Mouse (Mus musculus): Measurements from ENCODE around the gene Ablim2. TPM values are rescaled to one million over a fixed set of nuclear protein-coding genes. Genes with fewer than 3 reads are reported as not detected.
A peak's percentile ranks its signal among the peaks of the same experiment; 100 is the strongest.

Ablim2 gene
- polyA plus RNA-seq, 1 experiment from 2014 or later: 3.8 TPM

GRCm38 (mm10) chr5:35897147-35897546 lies 139.5 kb downstream of the Ablim2 start:
- Histone ChIP-seq H3K27ac (ENCODE audit: poor library complexity, severe bottlenecking) (peak overlapping the region; percentile 28; the same call in 1 of the 2 replicates), H3K4me1 (replicated peaks) (peaks cover 65% of the 10 kb centered on the region), H3K27me3 (replicated peaks) (no peaks in the 10 kb centered on the region), H3K9ac (peak overlapping the region; percentile 46; the same call in 1 of the 2 replicates), H3K4me3 (no peak overlapping the region), H3K9me3 (replicated peaks) (no peaks in the 10 kb centered on the region), H3K4me2 (peak overlapping the region; percentile 3; the same call in 1 of the 2 replicates), H3K36me3 (peaks cover 8% of the 10 kb centered on the region; the same call in 1 of the 2 replicates)
- ATAC-seq (ENCODE audit: insufficient number of reproducible peaks, low FRiP score): no peak
- 69% methylated on average over 4 of the region's 4 CpGs for WGBS

- no peak overlapping the region for H3K4me3 ChIP-seq
- H3K9me3 ChIP-seq (replicated peaks): no peaks in the 10 kb centered on the region
- no peak overlapping the region for H3K27ac ChIP-seq (ENCODE audit: poor library complexity, severe bottlenecking)
- 66% methylated on average over 4 of the region's 4 CpGs for WGBS
- no peak overlapping the region for H3K9ac ChIP-seq
- H3K4me2 ChIP-seq: no peak overlapping the region
- peaks cover 12% of the 10 kb centered on the region; the same call in 1 of the 2 replicates for H3K36me3 ChIP-seq
- H3K27me3 ChIP-seq (replicated peaks): no peaks in the 10 kb centered on the region
- no peak for ATAC-seq (ENCODE audit: insufficient number of reproducible peaks, low FRiP score)
- peaks cover 71% of the 10 kb centered on the region for H3K4me1 ChIP-seq (replicated peaks)
Measured at GRCm38 (mm10) chr5:35898114-35898513, 140.4 kb downstream of the Ablim2 start.

GRCm38 (mm10) chr5:35898994-35899393 lies 141.3 kb downstream of the Ablim2 start:
- H3K4me1 ChIP-seq (replicated peaks): peaks cover 80% of the 10 kb centered on the region
- H3K4me3 ChIP-seq: no peak overlapping the region
- peak overlapping the region; percentile 89; the same call in 1 of the 2 replicates for H3K27ac ChIP-seq (ENCODE audit: poor library complexity, severe bottlenecking)
- H3K4me2 ChIP-seq: no peak overlapping the region
- no peak overlapping the region for H3K9ac ChIP-seq
- H3K9me3 ChIP-seq (replicated peaks): no peaks in the 10 kb centered on the region
- H3K27me3 ChIP-seq (replicated peaks): no peaks in the 10 kb centered on the region
- WGBS: 88% methylated on average over 3 of the region's 3 CpGs
- no peak for ATAC-seq (ENCODE audit: insufficient number of reproducible peaks, low FRiP score)
- peaks cover 12% of the 10 kb centered on the region; the same call in 1 of the 2 replicates for H3K36me3 ChIP-seq

GRCm38 (mm10) chr5:35900401-35901225 lies 142.9 kb downstream of the Ablim2 start:
- peak overlapping the region; percentile 89 for H3K27ac ChIP-seq (ENCODE audit: poor library complexity, severe bottlenecking)
- H3K4me3 ChIP-seq: no peak overlapping the region
- peaks cover 12% of the 10 kb centered on the region; the same call in 1 of the 2 replicates for H3K36me3 ChIP-seq
- peaks cover 87% of the 10 kb centered on the region for H3K4me1 ChIP-seq (replicated peaks)
- H3K9ac ChIP-seq: peak overlapping the region; percentile 53
- no peaks in the 10 kb centered on the region for H3K9me3 ChIP-seq (replicated peaks)
- peak overlapping the region; percentile 52 for H3K4me2 ChIP-seq
- ATAC-seq (ENCODE audit: insufficient number of reproducible peaks, low FRiP score): peak; percentile 34
- H3K27me3 ChIP-seq (replicated peaks): no peaks in the 10 kb centered on the region
- 12% methylated on average over 10 of the region's 10 CpGs for WGBS

GRCm38 (mm10) chr5:35901226-35901809 lies 143.6 kb downstream of the Ablim2 start:
- peak; percentile 81 for ATAC-seq (ENCODE audit: insufficient number of reproducible peaks, low FRiP score)
- Histone ChIP-seq H3K9ac (peak overlapping the region; percentile 51; the same call in 1 of the 2 replicates), H3K4me1 (replicated peaks) (peaks cover 87% of the 10 kb centered on the region), H3K27ac (ENCODE audit: poor library complexity, severe bottlenecking) (peak overlapping the region; percentile 89), H3K9me3 (replicated peaks) (no peaks in the 10 kb centered on the region), H3K27me3 (replicated peaks) (no peaks in the 10 kb centered on the region), H3K36me3 (peaks cover 12% of the 10 kb centered on the region; the same call in 1 of the 2 replicates), H3K4me2 (peak overlapping the region; percentile 52), H3K4me3 (no peak overlapping the region)
- 27% methylated on average over 12 of the region's 12 CpGs for WGBS

GRCm38 (mm10) chr5:35903456-35903855 lies 145.8 kb downstream of the Ablim2 start:
- H3K4me3 ChIP-seq: no peak overlapping the region
- ATAC-seq (ENCODE audit: insufficient number of reproducible peaks, low FRiP score): no peak
- H3K9ac ChIP-seq: 0 out of 2 replicates have a peak overlapping the region, but pooled peaks have one; percentile 37
- 0 out of 2 replicates have a peak, but pooled peaks cover 5% of the 10 kb centered on the region for H3K36me3 ChIP-seq
- peak overlapping the region; percentile 83 for H3K27ac ChIP-seq (ENCODE audit: poor library complexity, severe bottlenecking)
- H3K9me3 ChIP-seq (replicated peaks): no peaks in the 10 kb centered on the region
- H3K4me1 ChIP-seq (replicated peaks): peaks cover 89% of the 10 kb centered on the region
- H3K4me2 ChIP-seq: peak overlapping the region; percentile 25
- H3K27me3 ChIP-seq (replicated peaks): no peaks in the 10 kb centered on the region
- WGBS: 23% methylated on average over 8 of the region's 8 CpGs

- 36% methylated on average over 8 of the region's 8 CpGs for WGBS
- Histone ChIP-seq H3K9ac (peak overlapping the region; percentile 51; the same call in 1 of the 2 replicates), H3K27me3 (replicated peaks) (no peaks in the 10 kb centered on the region), H3K27ac (ENCODE audit: poor library complexity, severe bottlenecking) (peak overlapping the region; percentile 83), H3K4me2 (peak overlapping the region; percentile 22), H3K9me3 (replicated peaks) (no peaks in the 10 kb centered on the region), H3K4me3 (no peak overlapping the region), H3K36me3 (0 out of 2 replicates have a peak, but pooled peaks cover 5% of the 10 kb centered on the region), H3K4me1 (replicated peaks) (peaks cover 90% of the 10 kb centered on the region)
- no peak for ATAC-seq (ENCODE audit: insufficient number of reproducible peaks, low FRiP score)
Measured at GRCm38 (mm10) chr5:35905283-35905682, 147.6 kb downstream of the Ablim2 start.

- 0 out of 2 replicates have a peak overlapping the region, but pooled peaks have one; percentile 9 for H3K9ac ChIP-seq
- H3K4me3 ChIP-seq: no peak overlapping the region
- H3K9me3 ChIP-seq (replicated peaks): no peaks in the 10 kb centered on the region
- H3K27ac ChIP-seq (ENCODE audit: poor library complexity, severe bottlenecking): peak overlapping the region; percentile 14
- no peaks in the 10 kb centered on the region for H3K27me3 ChIP-seq (replicated peaks)
- peaks cover 76% of the 10 kb centered on the region for H3K4me1 ChIP-seq (replicated peaks)
- 58% methylated on average over 4 of the region's 4 CpGs for WGBS
- no peak for ATAC-seq (ENCODE audit: insufficient number of reproducible peaks, low FRiP score)
- H3K36me3 ChIP-seq: peaks cover 13% of the 10 kb centered on the region
- no peak overlapping the region for H3K4me2 ChIP-seq
Measured at GRCm38 (mm10) chr5:35907090-35907489, 149.4 kb downstream of the Ablim2 start.

- Histone ChIP-seq H3K9me3 (replicated peaks) (no peaks in the 10 kb centered on the region), H3K27me3 (replicated peaks) (no peaks in the 10 kb centered on the region), H3K9ac (peak overlapping the region; percentile 57), H3K4me1 (replicated peaks) (peaks cover 73% of the 10 kb centered on the region), H3K4me3 (no peak overlapping the region), H3K4me2 (peak overlapping the region; percentile 44), H3K27ac (ENCODE audit: poor library complexity, severe bottlenecking) (peak overlapping the region; percentile 89), H3K36me3 (peaks cover 17% of the 10 kb centered on the region)
- ATAC-seq (ENCODE audit: insufficient number of reproducible peaks, low FRiP score): peak; percentile 62
- WGBS: 30% methylated on average over 15 of the region's 15 CpGs
Measured at GRCm38 (mm10) chr5:35907633-35908426, 150.2 kb downstream of the Ablim2 start.

- Histone ChIP-seq H3K27me3 (replicated peaks) (no peaks in the 10 kb centered on the region), H3K4me1 (replicated peaks) (peaks cover 65% of the 10 kb centered on the region), H3K27ac (ENCODE audit: poor library complexity, severe bottlenecking) (peak overlapping the region; percentile 89), H3K9ac (peak overlapping the region; percentile 57), H3K4me3 (no peak overlapping the region), H3K9me3 (replicated peaks) (no peaks in the 10 kb centered on the region), H3K36me3 (peaks cover 16% of the 10 kb centered on the region), H3K4me2 (peak overlapping the region; percentile 44)
- peak; percentile 15; the same call in 1 of the 2 replicates for ATAC-seq (ENCODE audit: insufficient number of reproducible peaks, low FRiP score)
- WGBS: 42% methylated on average over 13 of the region's 13 CpGs
Measured at GRCm38 (mm10) chr5:35908626-35909443, 151.2 kb downstream of the Ablim2 start.

Data from heart, embryonic 12.5 days (tissue).